Mouse (Mus musculus): Measurements from ENCODE around the gene Btg4.

Btg4 gene
- long read RNA-seq, experiment 1 = 0 reads
- long read RNA-seq, experiment 2, partial matches to known transcripts = 0 of 1 reads
- long read RNA-seq, experiment 2, other reads (novel, unspliced or antisense) = 1 of 1 reads

GRCm38 (mm10) chr9:51060601-51061000 lies at the start of gene Btg4:
TSS of gene Btg4 (plus strand) at chr9:51060901.
- intact Hi-C loops (cut with DNase I) = no loop called here

GRCm38 (mm10) chr9:51013644-51014043 lies 47.1 kb upstream of the Btg4 start:
- intact Hi-C loops (cut with DNase I) = no loop called here

DNA sequence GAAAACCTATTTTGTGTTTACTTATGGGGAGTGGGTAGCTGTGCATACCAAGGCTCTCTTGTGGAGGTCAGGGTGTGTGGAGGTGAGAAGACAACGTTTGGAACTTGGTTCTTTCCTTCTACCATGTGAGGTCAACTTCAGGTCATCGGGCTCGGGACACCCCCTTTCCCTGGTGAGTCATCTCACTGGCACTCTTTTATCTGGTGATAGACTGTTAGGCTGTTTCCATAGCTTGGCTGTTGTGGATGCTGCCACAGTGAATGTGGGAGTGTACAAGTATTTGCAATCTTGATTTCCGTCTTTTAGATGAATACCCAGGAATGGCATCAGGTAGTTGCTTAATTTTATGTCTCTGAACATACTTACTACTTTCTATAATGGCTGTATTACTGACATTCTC lies 45.0 kb upstream of the Btg4 start:
- intact Hi-C loops (cut with DNase I) = no loop called here

- intact Hi-C loops (cut with DNase I) = no loop called here
Observed at GRCm38 (mm10) chr9:51019670-51020069, 41.0 kb upstream of the Btg4 start.

DNA sequence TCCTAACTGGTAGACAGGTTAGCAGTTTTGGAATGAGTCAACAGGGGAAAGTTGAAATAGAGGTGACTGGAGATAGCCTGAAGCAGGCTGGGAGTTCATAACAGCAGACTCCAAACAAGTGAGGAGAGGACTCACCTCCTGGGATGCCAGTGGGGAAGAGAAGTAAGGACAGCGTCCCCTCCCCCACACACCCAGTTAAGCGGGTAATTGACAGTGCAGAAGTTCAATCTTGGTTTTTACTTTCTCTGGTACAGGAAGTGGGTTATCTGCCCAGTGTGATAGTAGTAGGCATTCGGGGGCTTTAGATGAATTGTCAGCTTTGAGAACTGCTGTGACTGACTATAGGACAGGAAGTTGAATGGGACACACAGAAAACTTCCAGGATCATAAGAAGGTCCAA lies 40.4 kb upstream of the Btg4 start:
- intact Hi-C loops (cut with DNase I) = no loop called here

DNA sequence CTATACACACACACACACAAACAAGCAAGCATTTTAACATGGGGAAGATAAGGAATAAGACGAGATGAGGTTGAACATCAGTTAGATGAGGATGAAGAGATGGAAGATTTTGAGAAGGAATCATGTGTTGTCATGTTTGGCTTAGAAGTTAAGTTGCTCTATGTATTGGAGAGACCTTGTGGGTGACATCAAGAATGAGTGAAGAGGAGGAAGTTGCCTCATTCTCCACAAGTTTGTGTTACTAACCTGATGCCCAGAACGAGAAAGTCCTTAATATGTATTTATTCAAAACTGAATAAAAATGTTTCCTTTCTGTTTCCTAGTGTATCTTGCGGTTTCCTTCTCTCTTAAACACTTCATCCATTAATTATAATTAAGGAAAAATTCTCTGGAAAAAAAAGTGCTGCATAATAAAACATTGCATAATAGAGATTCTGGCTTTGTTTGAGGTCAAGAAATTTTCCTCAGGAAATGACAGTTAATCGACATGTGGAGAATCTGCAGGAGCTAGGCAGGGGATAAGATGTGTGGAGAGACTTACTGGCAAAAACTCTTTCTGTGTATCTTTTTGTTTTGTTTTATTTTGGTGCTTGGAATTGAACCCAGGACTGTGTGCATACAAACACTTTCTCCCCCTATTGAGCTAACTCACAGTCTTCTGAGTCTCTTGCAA lies 39.4 kb upstream of the Btg4 start:
- intact Hi-C loops (cut with DNase I) = no loop called here

- intact Hi-C loops (cut with DNase I) = no loop called here
Observed at GRCm38 (mm10) chr9:51026952-51027351, 33.7 kb upstream of the Btg4 start.

- intact Hi-C loops (cut with DNase I) = no loop called here
Observed at GRCm38 (mm10) chr9:51030147-51030546, 30.6 kb upstream of the Btg4 start.

DNA sequence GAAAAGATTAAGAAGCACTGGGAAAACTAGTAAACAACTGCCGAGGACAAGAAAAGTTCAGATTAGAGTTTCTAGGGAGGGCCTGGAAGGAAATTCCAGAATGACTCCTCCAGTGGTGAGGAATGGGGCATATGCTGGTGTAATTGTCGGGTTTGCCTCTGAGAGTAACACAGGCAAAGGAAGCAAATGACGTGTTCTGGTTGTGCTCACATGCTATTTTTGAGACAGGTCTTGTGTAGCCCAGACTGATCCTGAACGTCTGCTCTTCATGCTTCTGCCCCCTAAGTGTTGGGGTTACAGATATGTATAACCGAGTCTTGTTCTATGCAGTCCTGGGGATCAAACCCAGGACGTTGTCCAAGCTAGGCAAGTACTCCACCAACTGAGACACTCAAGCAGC lies 29.1 kb upstream of the Btg4 start:
- intact Hi-C loops (cut with DNase I) = no loop called here

DNA sequence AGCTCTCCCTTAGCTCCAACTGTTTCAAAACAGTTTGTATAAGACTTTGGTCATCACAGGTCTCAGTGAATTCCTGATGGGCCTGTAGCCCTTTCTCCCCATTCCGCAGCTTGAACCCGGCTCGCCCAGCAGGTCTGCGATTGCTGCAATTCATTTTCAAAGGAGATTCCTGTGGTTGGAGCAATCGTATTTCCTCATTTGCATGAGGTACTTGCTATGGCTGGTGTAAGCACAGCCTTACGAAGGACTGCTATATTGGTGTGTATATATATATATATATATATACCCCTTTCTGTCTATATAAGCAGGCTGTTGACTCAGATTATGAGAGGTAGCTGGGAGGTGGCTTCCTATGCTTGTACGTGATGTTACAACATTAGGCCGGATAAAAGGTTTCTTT lies 28.4 kb upstream of the Btg4 start:
- intact Hi-C loops (cut with DNase I) = no loop called here

GRCm38 (mm10) chr9:51032785-51033529 lies 27.7 kb upstream of the Btg4 start:
- intact Hi-C loops (cut with DNase I) = no loop called here

GRCm38 (mm10) chr9:51041491-51041980 lies 19.2 kb upstream of the Btg4 start:
- intact Hi-C loops (cut with DNase I) = no loop called here

DNA sequence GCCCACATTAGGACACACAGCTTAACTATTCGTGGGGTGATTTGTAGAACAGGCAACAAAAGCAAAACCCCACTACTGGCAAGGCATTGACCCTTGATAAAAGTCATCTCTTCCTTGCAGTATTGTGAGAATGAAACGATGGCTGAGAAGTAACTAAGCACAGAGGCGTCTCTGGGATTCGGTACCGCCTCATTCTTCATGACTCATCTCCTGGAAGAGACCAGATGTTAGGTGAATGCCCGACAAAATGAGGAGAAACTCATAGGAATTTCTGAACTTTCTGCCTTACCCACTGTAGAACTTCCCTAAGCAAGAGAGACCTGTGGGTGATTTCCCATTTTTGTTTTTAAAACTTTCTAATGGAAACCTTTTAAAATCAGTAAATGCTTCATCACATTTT lies 18.6 kb upstream of the Btg4 start:
- intact Hi-C loops (cut with DNase I) = no loop called here

GRCm38 (mm10) chr9:51052180-51052579 lies 8.5 kb upstream of the Btg4 start:
- intact Hi-C loops (cut with DNase I) = loop anchor here (5.0 kb wide), 2 partner anchors 85 to 200 kb away; no protein-coding TSS in a partner anchor

GRCm38 (mm10) chr9:51056360-51057324 lies 4.1 kb upstream of the Btg4 start:
- intact Hi-C loops (cut with DNase I) = no loop called here

DNA sequence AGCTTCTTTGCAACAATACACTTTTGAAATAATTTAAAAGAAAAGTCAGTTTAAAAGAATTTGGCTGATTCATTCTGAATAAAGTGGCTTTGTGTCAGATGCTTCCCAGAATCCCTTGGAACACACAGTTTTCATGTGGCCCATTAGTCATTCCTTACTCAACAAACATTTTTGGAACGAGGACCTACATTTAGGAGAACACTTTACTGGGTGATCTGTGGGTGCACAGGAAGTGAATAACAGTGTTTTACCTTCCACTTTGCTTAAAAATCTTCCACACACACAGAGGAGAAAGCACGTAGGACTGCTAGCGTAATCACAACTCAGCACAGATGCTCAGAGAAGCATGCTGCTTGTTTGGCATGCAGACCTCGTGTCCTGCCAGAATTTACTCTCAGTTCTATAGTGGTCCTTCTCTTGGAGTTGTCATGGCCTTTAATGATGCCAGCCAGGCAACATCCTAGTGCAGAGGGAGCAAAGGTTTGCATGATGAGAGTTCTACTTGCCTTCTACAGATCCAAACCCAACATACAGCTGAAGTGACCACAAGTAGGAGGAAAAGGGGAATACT lies 1.7 kb upstream of the Btg4 start:
- intact Hi-C loops (cut with DNase I) = no loop called here

DNA sequence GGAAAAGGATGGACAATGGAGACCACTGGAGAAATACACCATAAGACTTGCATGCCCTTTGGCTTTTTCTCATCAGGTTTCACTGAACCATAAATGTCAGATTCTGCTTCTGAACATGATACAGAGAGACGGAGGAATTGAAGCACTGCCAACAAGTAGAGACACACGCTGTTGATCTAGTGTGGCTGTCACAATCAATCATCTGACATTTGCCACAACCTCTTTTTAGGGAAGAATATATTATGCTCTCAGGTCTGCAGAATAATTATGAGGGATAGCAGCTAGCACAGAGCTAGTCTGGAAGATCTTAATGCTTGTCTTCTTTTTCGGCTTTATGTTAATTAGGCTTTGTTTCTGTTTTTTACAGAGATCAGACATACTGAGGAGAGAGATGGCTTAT lies 7.5 kb downstream of the Btg4 start:
- intact Hi-C loops (cut with DNase I) = no loop called here

DNA sequence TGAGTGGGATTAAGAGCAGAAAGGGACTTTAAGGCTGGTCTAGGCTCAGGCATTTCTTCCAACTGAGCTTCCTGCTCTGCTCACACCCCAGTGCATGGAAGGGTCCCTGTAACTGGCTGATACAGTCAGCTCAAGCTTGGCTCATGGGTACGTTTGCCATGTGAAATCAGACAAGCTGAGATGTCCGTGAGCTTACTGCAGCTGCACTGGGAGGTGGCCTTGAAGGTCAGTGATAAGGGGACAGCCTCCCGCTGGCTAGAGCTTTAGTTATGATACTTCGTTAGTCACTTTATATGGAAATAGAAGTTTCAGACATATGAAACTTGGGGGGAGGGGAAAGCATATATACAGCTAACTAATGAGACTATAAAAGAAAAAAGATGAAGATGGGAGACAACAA lies 10.1 kb downstream of the Btg4 start:
- intact Hi-C loops (cut with DNase I) = no loop called here

DNA sequence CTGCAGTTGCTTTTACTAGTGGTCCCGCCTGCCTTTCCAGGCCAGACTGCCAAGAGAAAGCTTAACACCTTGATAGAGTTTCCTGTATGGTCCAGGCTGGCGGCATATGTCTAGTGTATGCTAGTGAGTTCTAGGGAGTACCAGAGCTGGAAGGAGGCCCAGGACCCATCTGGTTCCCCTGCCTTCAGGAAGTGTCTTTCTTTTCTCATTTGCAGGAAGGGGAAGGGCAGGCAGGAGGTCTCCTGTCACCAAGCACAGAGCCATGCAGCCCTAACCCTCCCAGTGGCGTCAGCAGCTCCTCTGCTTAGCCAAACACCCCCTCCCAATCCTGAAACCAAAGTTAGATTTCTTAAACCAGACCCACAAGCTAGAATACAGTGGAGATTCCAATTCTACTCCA lies 15.1 kb downstream of the Btg4 start:
- intact Hi-C loops (cut with DNase I) = no loop called here

DNA sequence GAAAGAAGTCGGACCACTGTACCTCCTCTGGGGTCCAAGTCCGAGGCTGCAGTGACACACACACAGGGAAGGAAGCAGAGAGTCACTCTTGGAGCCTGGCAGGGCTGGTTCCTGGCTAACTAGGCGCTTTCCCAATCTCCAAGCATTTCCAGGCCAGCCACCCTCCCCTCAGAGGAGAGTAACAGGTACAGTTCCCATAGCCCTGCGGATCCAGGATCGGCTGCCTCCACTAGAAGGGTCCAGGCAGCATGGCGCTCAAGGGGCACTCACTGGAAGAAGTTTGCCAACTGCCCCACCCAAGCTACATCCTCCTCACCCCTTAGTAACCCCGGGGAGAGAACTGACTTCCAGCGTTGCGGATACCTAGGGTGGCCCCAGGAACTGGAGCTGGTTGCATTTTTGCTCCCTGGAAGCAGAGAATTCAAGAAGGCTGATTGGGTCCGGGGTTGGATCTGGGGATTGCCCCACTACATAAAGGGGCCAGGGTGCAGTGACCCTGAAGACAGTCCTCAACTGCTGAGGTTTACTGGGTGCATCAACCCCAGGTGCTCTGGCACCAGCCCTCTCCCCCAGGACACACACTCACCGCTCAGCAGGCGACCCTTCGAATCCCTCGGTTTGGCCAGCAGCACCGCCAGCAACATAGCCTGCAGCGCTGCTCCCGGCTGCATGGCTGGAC lies 15.7 kb downstream of the Btg4 start:
- intact Hi-C loops (cut with DNase I) = no loop called here

- intact Hi-C loops (cut with DNase I) = no loop called here
Observed at GRCm38 (mm10) chr9:51076979-51077315, 16.2 kb downstream of the Btg4 start, which contains the start of gene Layn. TSS of gene Layn (minus strand) at chr9:51077094.
